Mouse (Mus musculus): ENCODE measurements at regions not wholly inside any gene's neighbourhood (a gene's known extent, or its start where the extent isn't known, plus 50 kb on each side); places are given as distances from the start of the nearest gene placed in this dataset.

- H3K9ac ChIP-seq (ENCODE audit: low read length): no peak overlapping the region
- peak; percentile 81 for DNase-seq (ENCODE audit: low spot score, missing footprints)
- 88% methylated on average over 7 of the region's 7 CpGs for WGBS
- no peak overlapping the region for H3K27ac ChIP-seq (ENCODE audit: low read depth, low read length)
- no peak for ATAC-seq (ENCODE audit: low FRiP score)
- peaks cover 5% of the 10 kb centered on the region for H3K27me3 ChIP-seq (ENCODE audit: control insufficient read depth, insufficient read depth, low read length)
- no peak overlapping the region for H3K4me2 ChIP-seq
- H3K4me3 ChIP-seq (ENCODE audit: low read depth, low read length): no peak overlapping the region
- H3K9me3 ChIP-seq (ENCODE audit: control insufficient read depth, low read length): no peaks in the 10 kb centered on the region
- no peaks in the 10 kb centered on the region for H3K36me3 ChIP-seq (ENCODE audit: control insufficient read depth, insufficient read depth, low read length)
- no peaks in the 10 kb centered on the region for H3K4me1 ChIP-seq (ENCODE audit: control insufficient read depth, insufficient read depth, low read length)
These were observed 144.2 kb upstream of the Igfbp7 start for GRCm38 (mm10) chr5:77552081-77552480.

DNA sequence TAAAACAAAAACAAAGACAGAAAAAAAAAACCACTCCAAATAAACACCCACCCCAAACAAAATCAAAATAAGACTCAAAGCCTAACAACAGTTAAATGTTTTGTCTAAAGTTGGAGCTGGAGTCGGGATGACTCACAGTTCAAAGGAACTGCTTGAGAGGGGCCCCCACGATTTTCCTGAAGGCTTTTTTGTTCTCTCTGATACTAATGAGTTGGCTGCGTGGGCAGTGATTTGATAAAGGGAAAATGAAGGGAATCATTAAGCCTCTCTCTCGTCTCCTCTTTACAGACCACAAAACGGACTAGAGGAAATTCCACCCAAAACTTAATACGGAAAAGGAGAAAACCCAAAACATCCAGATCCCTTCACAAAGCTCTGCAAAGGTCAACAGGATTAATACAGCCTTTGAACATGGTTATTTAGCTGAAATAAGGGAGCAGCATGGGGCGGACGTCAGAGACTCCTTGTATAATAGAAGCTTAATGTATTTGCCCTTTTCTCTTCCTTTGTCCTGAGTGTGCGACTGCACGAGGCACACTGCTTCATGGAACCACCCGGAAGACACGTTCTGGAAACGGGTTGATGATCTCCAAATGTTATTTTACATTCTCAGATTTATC lies 138.3 kb upstream of the Igfbp7 start:
- H3K4me2 ChIP-seq: no peak overlapping the region
- H3K9ac ChIP-seq (ENCODE audit: low read length): no peak overlapping the region
- ATAC-seq (ENCODE audit: low FRiP score): 0 out of 2 replicates have a peak, but pooled peaks have one; percentile 35
- WGBS: 11% methylated on average over 13 of the region's 13 CpGs
- peaks cover 17% of the 10 kb centered on the region for H3K27me3 ChIP-seq (ENCODE audit: control insufficient read depth, insufficient read depth, low read length)
- H3K4me1 ChIP-seq (ENCODE audit: control insufficient read depth, insufficient read depth, low read length): peaks cover 4% of the 10 kb centered on the region; the same call in 1 of the 2 replicates
- peak; percentile 86 for DNase-seq (ENCODE audit: low spot score, missing footprints)
- H3K36me3 ChIP-seq (ENCODE audit: control insufficient read depth, insufficient read depth, low read length): no peaks in the 10 kb centered on the region
- H3K4me3 ChIP-seq (ENCODE audit: low read depth, low read length): no peak overlapping the region
- no peaks in the 10 kb centered on the region for H3K9me3 ChIP-seq (ENCODE audit: control insufficient read depth, low read length)
- H3K27ac ChIP-seq (ENCODE audit: low read depth, low read length): no peak overlapping the region

DNA sequence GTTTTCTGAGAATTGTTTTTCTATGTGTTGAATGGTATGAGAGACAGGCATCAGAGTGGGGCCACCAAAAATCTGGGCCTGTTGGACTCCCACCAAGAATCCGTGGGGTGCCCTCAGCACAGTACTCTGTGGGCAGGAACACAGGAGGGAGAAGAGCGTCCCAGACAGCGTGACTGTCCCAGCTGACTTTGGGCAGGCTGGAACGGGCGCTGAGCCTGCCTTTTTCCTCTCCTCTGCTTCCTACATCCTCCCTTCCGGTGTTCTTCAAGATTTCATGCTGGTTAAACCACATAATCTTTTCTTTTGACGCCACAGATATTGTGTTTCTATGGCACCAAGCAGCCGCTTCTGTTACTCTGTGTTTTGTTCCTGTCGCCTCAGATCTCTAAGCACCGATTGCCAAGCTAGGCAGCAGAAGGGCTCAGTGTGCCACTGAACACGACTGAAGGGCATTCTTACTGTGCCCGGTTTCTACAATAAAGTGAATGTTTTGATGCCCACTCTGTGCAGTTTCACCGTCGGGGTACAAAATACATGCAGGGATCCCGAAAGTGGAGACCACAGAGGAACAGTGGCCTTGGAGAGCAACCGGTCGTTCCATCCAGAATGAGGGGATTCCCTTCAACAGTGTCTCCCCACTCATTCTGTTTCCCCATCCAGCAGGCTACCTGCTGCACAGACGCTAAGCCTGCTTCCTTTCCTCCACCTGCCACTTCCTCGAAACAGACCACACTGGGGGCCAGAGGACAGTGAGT lies 124.6 kb upstream of the Igfbp7 start:
- Histone ChIP-seq H3K4me3 (ENCODE audit: low read depth, low read length) (no peak overlapping the region), H3K4me2 (no peak overlapping the region), H3K9me3 (ENCODE audit: control insufficient read depth, low read length) (no peaks in the 10 kb centered on the region), H3K27me3 (ENCODE audit: control insufficient read depth, insufficient read depth, low read length) (no peaks in the 10 kb centered on the region), H3K27ac (ENCODE audit: low read depth, low read length) (no peak overlapping the region), H3K9ac (ENCODE audit: low read length) (no peak overlapping the region), H3K4me1 (ENCODE audit: control insufficient read depth, insufficient read depth, low read length) (no peaks in the 10 kb centered on the region), H3K36me3 (ENCODE audit: control insufficient read depth, insufficient read depth, low read length) (no peaks in the 10 kb centered on the region)
- WGBS: 69% methylated on average over 19 of the region's 19 CpGs
- DNase-seq (ENCODE audit: low spot score, missing footprints): peak; percentile 68
- ATAC-seq (ENCODE audit: low FRiP score): no peak

DNA sequence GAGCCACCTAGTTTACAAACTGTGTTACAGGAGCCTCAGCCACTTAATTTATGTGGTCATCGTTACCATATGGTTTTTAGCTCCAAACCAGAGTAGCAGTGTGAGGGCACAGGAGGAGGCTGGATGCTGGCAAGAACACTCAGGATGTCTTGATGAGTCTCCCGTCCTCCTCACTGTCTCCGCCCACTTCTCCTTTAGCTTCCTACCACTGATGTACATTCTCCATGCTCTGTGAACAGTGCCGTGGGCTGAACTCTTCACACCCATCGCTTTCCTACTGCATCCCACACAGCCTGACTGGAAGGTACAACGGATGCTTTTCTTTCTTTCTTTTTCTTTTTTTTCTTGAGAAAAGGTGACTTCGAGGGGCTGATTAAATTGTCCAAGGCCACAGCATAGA lies 122.5 kb upstream of the Igfbp7 start:
- Histone ChIP-seq H3K9me3 (ENCODE audit: control insufficient read depth, low read length) (no peaks in the 10 kb centered on the region), H3K27ac (ENCODE audit: low read depth, low read length) (no peak overlapping the region), H3K4me2 (no peak overlapping the region), H3K4me1 (ENCODE audit: control insufficient read depth, insufficient read depth, low read length) (no peaks in the 10 kb centered on the region), H3K4me3 (ENCODE audit: low read depth, low read length) (no peak overlapping the region), H3K27me3 (ENCODE audit: control insufficient read depth, insufficient read depth, low read length) (no peaks in the 10 kb centered on the region), H3K9ac (ENCODE audit: low read length) (no peak overlapping the region), H3K36me3 (ENCODE audit: control insufficient read depth, insufficient read depth, low read length) (no peaks in the 10 kb centered on the region)
- ATAC-seq (ENCODE audit: low FRiP score) (no peak), DNase-seq (ENCODE audit: low spot score, missing footprints) (peak; percentile 26)
- WGBS: 81% methylated on average over 7 of the region's 7 CpGs

DNA sequence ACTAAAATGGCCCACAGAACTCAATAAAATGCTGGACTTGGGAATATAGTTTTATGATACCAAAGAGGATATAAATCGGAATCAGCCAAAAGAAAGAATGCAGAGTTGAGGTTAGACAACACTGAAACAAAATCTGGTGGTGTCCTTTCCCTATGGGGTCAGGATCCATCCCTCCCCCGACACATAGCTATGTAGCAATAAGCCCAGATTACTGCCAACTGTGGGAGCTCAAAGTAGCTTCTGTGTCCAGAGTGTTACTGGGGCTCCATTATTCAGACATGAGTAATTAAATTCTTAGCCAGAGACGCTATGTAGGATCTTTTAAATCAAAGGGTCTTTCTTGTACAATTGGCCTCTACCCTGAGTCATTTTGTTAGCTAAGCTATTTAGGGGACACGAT lies 109.4 kb upstream of the Igfbp7 start:
- Histone ChIP-seq H3K4me2 (no peak overlapping the region), H3K9me3 (ENCODE audit: control insufficient read depth, low read length) (no peaks in the 10 kb centered on the region), H3K9ac (ENCODE audit: low read length) (no peak overlapping the region), H3K4me1 (ENCODE audit: control insufficient read depth, insufficient read depth, low read length) (no peaks in the 10 kb centered on the region), H3K36me3 (ENCODE audit: control insufficient read depth, insufficient read depth, low read length) (no peaks in the 10 kb centered on the region), H3K4me3 (ENCODE audit: low read depth, low read length) (no peak overlapping the region), H3K27ac (ENCODE audit: low read depth, low read length) (no peak overlapping the region), H3K27me3 (ENCODE audit: control insufficient read depth, insufficient read depth, low read length) (no peaks in the 10 kb centered on the region)
- WGBS: 74% methylated on average over 4 of the region's 4 CpGs
- no peak for DNase-seq (ENCODE audit: low spot score, missing footprints)
- no peak for ATAC-seq (ENCODE audit: low FRiP score)

- Histone ChIP-seq H3K4me3 (ENCODE audit: low read depth, low read length) (no peak overlapping the region), H3K9ac (ENCODE audit: low read length) (no peak overlapping the region), H3K9me3 (ENCODE audit: control insufficient read depth, low read length) (no peaks in the 10 kb centered on the region), H3K27me3 (ENCODE audit: control insufficient read depth, insufficient read depth, low read length) (no peaks in the 10 kb centered on the region), H3K4me2 (no peak overlapping the region), H3K27ac (ENCODE audit: low read depth, low read length) (no peak overlapping the region), H3K4me1 (ENCODE audit: control insufficient read depth, insufficient read depth, low read length) (no peaks in the 10 kb centered on the region), H3K36me3 (ENCODE audit: control insufficient read depth, insufficient read depth, low read length) (no peaks in the 10 kb centered on the region)
- ATAC-seq (ENCODE audit: low FRiP score) (no peak), DNase-seq (ENCODE audit: low spot score, missing footprints) (no peak)
- 91% methylated on average over 7 of the region's 7 CpGs for WGBS
These were observed 107.6 kb upstream of the Igfbp7 start for GRCm38 (mm10) chr5:77515448-77515847.

- H3K9ac ChIP-seq (ENCODE audit: low read length): no peak overlapping the region
- WGBS: 14% methylated on average over 5 of the region's 5 CpGs
- H3K27ac ChIP-seq (ENCODE audit: low read depth, low read length): no peak overlapping the region
- H3K4me2 ChIP-seq: no peak overlapping the region
- H3K27me3 ChIP-seq (ENCODE audit: control insufficient read depth, insufficient read depth, low read length): no peaks in the 10 kb centered on the region; the same call in 1 of the 2 replicates
- H3K4me1 ChIP-seq (ENCODE audit: control insufficient read depth, insufficient read depth, low read length): peaks cover 2% of the 10 kb centered on the region; the same call in 1 of the 2 replicates
- no peaks in the 10 kb centered on the region for H3K36me3 ChIP-seq (ENCODE audit: control insufficient read depth, insufficient read depth, low read length)
- H3K4me3 ChIP-seq (ENCODE audit: low read depth, low read length): no peak overlapping the region
- no peaks in the 10 kb centered on the region for H3K9me3 ChIP-seq (ENCODE audit: control insufficient read depth, low read length)
- DNase-seq (ENCODE audit: low spot score, missing footprints): no peak
- peak; percentile 39; the same call in 1 of the 2 replicates for ATAC-seq (ENCODE audit: low FRiP score)
These were observed 94.8 kb upstream of the Igfbp7 start for GRCm38 (mm10) chr5:77502684-77503083.

GRCm38 (mm10) chr5:77499949-77500460 lies 92.2 kb upstream of the Igfbp7 start:
- H3K27ac ChIP-seq (ENCODE audit: low read depth, low read length): no peak overlapping the region
- H3K9ac ChIP-seq (ENCODE audit: low read length): no peak overlapping the region
- H3K4me2 ChIP-seq: no peak overlapping the region
- DNase-seq (ENCODE audit: low spot score, missing footprints): no peak
- 69% methylated on average over 5 of the region's 5 CpGs for WGBS
- H3K4me3 ChIP-seq (ENCODE audit: low read depth, low read length): no peak overlapping the region
- H3K36me3 ChIP-seq (ENCODE audit: control insufficient read depth, insufficient read depth, low read length): no peaks in the 10 kb centered on the region
- no peaks in the 10 kb centered on the region for H3K9me3 ChIP-seq (ENCODE audit: control insufficient read depth, low read length)
- peaks cover 2% of the 10 kb centered on the region; the same call in 1 of the 2 replicates for H3K4me1 ChIP-seq (ENCODE audit: control insufficient read depth, insufficient read depth, low read length)
- H3K27me3 ChIP-seq (ENCODE audit: control insufficient read depth, insufficient read depth, low read length): no peaks in the 10 kb centered on the region; the same call in 1 of the 2 replicates
- no peak for ATAC-seq (ENCODE audit: low FRiP score)

GRCm38 (mm10) chr5:77494601-77495000 lies 86.8 kb upstream of the Igfbp7 start:
- no peaks in the 10 kb centered on the region; the same call in 1 of the 2 replicates for H3K27me3 ChIP-seq (ENCODE audit: control insufficient read depth, insufficient read depth, low read length)
- H3K4me1 ChIP-seq (ENCODE audit: control insufficient read depth, insufficient read depth, low read length): no peaks in the 10 kb centered on the region
- no peak overlapping the region for H3K9ac ChIP-seq (ENCODE audit: low read length)
- H3K4me2 ChIP-seq: no peak overlapping the region
- H3K4me3 ChIP-seq (ENCODE audit: low read depth, low read length): no peak overlapping the region
- DNase-seq (ENCODE audit: low spot score, missing footprints) (no peak), ATAC-seq (ENCODE audit: low FRiP score) (no peak)
- H3K36me3 ChIP-seq (ENCODE audit: control insufficient read depth, insufficient read depth, low read length): no peaks in the 10 kb centered on the region
- 95% methylated on average over 1 of the region's 1 CpGs for WGBS
- H3K9me3 ChIP-seq (ENCODE audit: control insufficient read depth, low read length): no peaks in the 10 kb centered on the region
- H3K27ac ChIP-seq (ENCODE audit: low read depth, low read length): no peak overlapping the region
